Mouse (Mus musculus) erythroblast, embryonic 14.5 days (primary cell): ENCODE results near the gene Trabd2b. TPM values are rescaled to one million over a fixed set of nuclear protein-coding genes. Genes with fewer than 3 reads are reported as not detected.

Experiments
- H3K27me3 ChIP-seq: 2 replicates; pipeline ENCODE4 v1.6.1; 2012; ENCODE audit warnings: inconsistent platforms; ENCODE audit not compliant: control insufficient read depth
- H3K36me3 ChIP-seq: 2 replicates; pipeline ENCODE4 v1.6.1; 2012; ENCODE audit warnings: mild to moderate bottlenecking, inconsistent platforms; ENCODE audit not compliant: control insufficient read depth
- H3K4me1 ChIP-seq: 2 replicates; pipeline ENCODE4 v1.6.1; 2012; ENCODE audit warnings: inconsistent platforms; ENCODE audit not compliant: control insufficient read depth
- H3K4me3 ChIP-seq: replicated peaks from 2 replicates; pipeline ENCODE3; 2012; ENCODE audit warnings: moderate library complexity, mild to moderate bottlenecking, inconsistent platforms
- H3K9me3 ChIP-seq: 2 replicates; pipeline ENCODE4 v1.6.1; 2012; ENCODE audit warnings: low read length, inconsistent platforms, mixed read lengths; ENCODE audit not compliant: control insufficient read depth
- GATA1 ChIP-seq: IDR thresholded peaks from 2 replicates; pipeline ENCODE4 v1.6.1; 2012; ENCODE audit warnings: low read length, inconsistent platforms, mixed read lengths
- TAL1 ChIP-seq: IDR thresholded peaks from 3 replicates; pipeline ENCODE4 v1.6.1; 2012; ENCODE audit warnings: low read length, inconsistent platforms, mixed read lengths
- polyA plus RNA-seq: library from polyadenylated mRNA; stranded (reverse); fragments of >175 nt; gene quantifications from 2 replicates; pipeline ENCODE4 v1.2.3, GENCODE M21; 2012

The Trabd2b gene
- polyA plus RNA-seq, 1 experiment = not detected

- no peaks in the 10 kb centered on the region for H3K9me3 ChIP-seq
- no peak for TF ChIP-seq GATA1
- no peak for TF ChIP-seq TAL1
- H3K4me1 ChIP-seq = no peaks in the 10 kb centered on the region
- H3K36me3 ChIP-seq = no peaks in the 10 kb centered on the region
- H3K4me3 ChIP-seq = no peak overlapping the region
- no peaks in the 10 kb centered on the region for H3K27me3 ChIP-seq
These were observed 108.8 kb downstream of the Trabd2b start for GRCm38 (mm10) chr4:114515330-114515771.

GRCm38 (mm10) chr4:114516651-114517050 lies 110.1 kb downstream of the Trabd2b start:
- no peak for TF ChIP-seq TAL1
- no peak for TF ChIP-seq GATA1
- Histone ChIP-seq H3K4me3 (no peak overlapping the region), H3K27me3 (no peaks in the 10 kb centered on the region), H3K4me1 (no peaks in the 10 kb centered on the region), H3K9me3 (no peaks in the 10 kb centered on the region), H3K36me3 (no peaks in the 10 kb centered on the region)

GRCm38 (mm10) chr4:114518061-114518460 lies 111.5 kb downstream of the Trabd2b start:
- TF ChIP-seq TAL1 (no peak), GATA1 (no peak)
- Histone ChIP-seq H3K36me3 (no peaks in the 10 kb centered on the region), H3K4me1 (no peaks in the 10 kb centered on the region), H3K9me3 (no peaks in the 10 kb centered on the region), H3K4me3 (no peak overlapping the region), H3K27me3 (no peaks in the 10 kb centered on the region)

GRCm38 (mm10) chr4:114518571-114518970 lies 112.0 kb downstream of the Trabd2b start:
- H3K9me3 ChIP-seq = no peaks in the 10 kb centered on the region
- H3K27me3 ChIP-seq = no peaks in the 10 kb centered on the region
- no peak overlapping the region for H3K4me3 ChIP-seq
- no peak for TF ChIP-seq TAL1
- TF ChIP-seq GATA1 = no peak
- H3K4me1 ChIP-seq = no peaks in the 10 kb centered on the region
- no peaks in the 10 kb centered on the region for H3K36me3 ChIP-seq

- Histone ChIP-seq H3K27me3 (no peaks in the 10 kb centered on the region), H3K4me3 (no peak overlapping the region), H3K36me3 (no peaks in the 10 kb centered on the region), H3K4me1 (no peaks in the 10 kb centered on the region), H3K9me3 (no peaks in the 10 kb centered on the region)
- TF ChIP-seq TAL1 (no peak), GATA1 (no peak)
These were observed 112.8 kb downstream of the Trabd2b start for GRCm38 (mm10) chr4:114519321-114519720.

- Histone ChIP-seq H3K27me3 (no peaks in the 10 kb centered on the region), H3K36me3 (no peaks in the 10 kb centered on the region), H3K4me3 (no peak overlapping the region), H3K4me1 (no peaks in the 10 kb centered on the region), H3K9me3 (no peaks in the 10 kb centered on the region)
- TF ChIP-seq GATA1 (no peak), TAL1 (no peak)
These were observed 113.4 kb downstream of the Trabd2b start for GRCm38 (mm10) chr4:114519966-114520365.

- H3K4me1 ChIP-seq = no peaks in the 10 kb centered on the region
These were observed 117.0 kb downstream of the Trabd2b start for GRCm38 (mm10) chr4:114523335-114524188.

GRCm38 (mm10) chr4:114531591-114531990 lies 125.1 kb downstream of the Trabd2b start:
- TF ChIP-seq GATA1 (no peak), TAL1 (no peak)
- Histone ChIP-seq H3K4me1 (no peaks in the 10 kb centered on the region), H3K36me3 (no peaks in the 10 kb centered on the region), H3K27me3 (no peaks in the 10 kb centered on the region), H3K4me3 (no peak overlapping the region), H3K9me3 (no peaks in the 10 kb centered on the region)

More at GRCm38 (mm10) chr4:114523335-114524188, 117.0 kb downstream of the Trabd2b start:
- Histone ChIP-seq H3K4me3 (no peak overlapping the region), H3K27me3 (no peaks in the 10 kb centered on the region), H3K36me3 (no peaks in the 10 kb centered on the region), H3K9me3 (no peaks in the 10 kb centered on the region)
- TF ChIP-seq GATA1 = no peak
- no peak for TF ChIP-seq TAL1

GRCm38 (mm10) chr4:114533894-114534754 lies 127.6 kb downstream of the Trabd2b start:
- Histone ChIP-seq H3K36me3 (no peaks in the 10 kb centered on the region), H3K4me1 (no peaks in the 10 kb centered on the region), H3K9me3 (no peaks in the 10 kb centered on the region), H3K4me3 (no peak overlapping the region), H3K27me3 (no peaks in the 10 kb centered on the region)
- TF ChIP-seq TAL1 (no peak), GATA1 (no peak)
